Mouse (Mus musculus) embryonic facial prominence, embryonic 10.5 days (tissue): ENCODE results near the gene Prdm4. TPM values are rescaled to one million over a fixed set of nuclear protein-coding genes. Genes with fewer than 3 reads are reported as not detected.

Source experiments
- polyA plus RNA-seq: library from polyadenylated mRNA; unstranded; fragments of >200 nt; fragmentation: Nextera tagmentation; extraction: Ambion mirVana; gene quantifications from 2 replicates; pipeline ENCODE4 v1.2.1, GENCODE M21; 2016

Gene Prdm4
- polyA plus RNA-seq, 1 experiment from 2014 or later = 28.6 TPM

Other genes starting within 250 kb of the Prdm4 start
- 112 and 115 TPM in 2 replicates for gene Pwp1, start 87.6 kb downstream of the Prdm4 start, polyA plus RNA-seq
- gene Ascl4, start 10.5 kb upstream of the Prdm4 start, polyA plus RNA-seq = 0.61 and 0.64 TPM in 2 replicates
- 237 TPM in 2 replicates for gene Rtcb, start 40.7 kb upstream of the Prdm4 start, polyA plus RNA-seq
- gene Bpifc, start 94.8 kb upstream of the Prdm4 start, polyA plus RNA-seq = 0.08 TPM in 1 of 2 replicates, not detected in the other
- gene Fbxo7, start 104.8 kb upstream of the Prdm4 start, polyA plus RNA-seq = 17.8 and 19.2 TPM in 2 replicates